Mouse (Mus musculus) hindbrain, embryonic 16.5 days (tissue): ENCODE measurements at regions not wholly inside any gene's neighbourhood (a gene's known extent, or its start where the extent isn't known, plus 50 kb on each side); places are given as distances from the start of the nearest gene placed in this dataset.

Source experiments
- ATAC-seq: fragments of 200-750 bp; cut with Nextera tagmentation; 2 replicates; pipeline ENCODE4 v1.8.0; 2017; ENCODE audit warnings: moderate TSS enrichment, moderate library complexity
- H3K27ac ChIP-seq: fragments of 300-500 bp; sonication (generic); 2 replicates; pipeline ENCODE4 v1.5.1; 2014; ENCODE audit warnings: low read depth, mild to moderate bottlenecking, control low read depth, low read length, moderate library complexity
- H3K27me3 ChIP-seq: fragments of 300-500 bp; sonication (generic); replicated peaks from 2 replicates; pipeline ENCODE4 v1.6.1; 2014; ENCODE audit warnings: low read length; ENCODE audit not compliant: control insufficient read depth, insufficient read depth
- H3K36me3 ChIP-seq: fragments of 300-500 bp; sonication (generic); 2 replicates; pipeline ENCODE4 v1.6.1; 2014; ENCODE audit warnings: mild to moderate bottlenecking, low read length, moderate library complexity, mixed read lengths; ENCODE audit not compliant: control insufficient read depth, insufficient read depth
- H3K4me1 ChIP-seq: fragments of 300-500 bp; sonication (generic); 2 replicates; pipeline ENCODE4 v1.6.1; 2014; ENCODE audit warnings: low read depth, low read length; ENCODE audit not compliant: control insufficient read depth, insufficient read depth
- H3K4me2 ChIP-seq: fragments of 300-500 bp; sonication (generic); 2 replicates; pipeline ENCODE4 v1.6.1; 2014; ENCODE audit warnings: mild to moderate bottlenecking, low read length, control low read depth, moderate library complexity
- H3K4me3 ChIP-seq: fragments of 300-500 bp; sonication (generic); 2 replicates; pipeline ENCODE4 v1.5.1; 2014; ENCODE audit warnings: mild to moderate bottlenecking, low read length, control low read depth, moderate library complexity
- H3K9ac ChIP-seq: fragments of 300-500 bp; sonication (generic); 2 replicates; pipeline ENCODE4 v1.6.1; 2014; ENCODE audit warnings: low read depth, mild to moderate bottlenecking, control low read depth, low read length, moderate library complexity
- H3K9me3 ChIP-seq: fragments of 300-500 bp; sonication (generic); 2 replicates; pipeline ENCODE4 v1.6.1; 2014; ENCODE audit warnings: mild to moderate bottlenecking, low read length, moderate library complexity; ENCODE audit not compliant: control insufficient read depth
- WGBS: fragments of 180-500 bp; shearing (Covaris S2); extraction: QIAGEN DNeasy Blood & Tissue Kit; methylation state at CpG from one replicate; pipeline ENCODE4 v1.1.7; 2014; 5-methylcytosine and 5-hydroxymethylcytosine counted together

DNA sequence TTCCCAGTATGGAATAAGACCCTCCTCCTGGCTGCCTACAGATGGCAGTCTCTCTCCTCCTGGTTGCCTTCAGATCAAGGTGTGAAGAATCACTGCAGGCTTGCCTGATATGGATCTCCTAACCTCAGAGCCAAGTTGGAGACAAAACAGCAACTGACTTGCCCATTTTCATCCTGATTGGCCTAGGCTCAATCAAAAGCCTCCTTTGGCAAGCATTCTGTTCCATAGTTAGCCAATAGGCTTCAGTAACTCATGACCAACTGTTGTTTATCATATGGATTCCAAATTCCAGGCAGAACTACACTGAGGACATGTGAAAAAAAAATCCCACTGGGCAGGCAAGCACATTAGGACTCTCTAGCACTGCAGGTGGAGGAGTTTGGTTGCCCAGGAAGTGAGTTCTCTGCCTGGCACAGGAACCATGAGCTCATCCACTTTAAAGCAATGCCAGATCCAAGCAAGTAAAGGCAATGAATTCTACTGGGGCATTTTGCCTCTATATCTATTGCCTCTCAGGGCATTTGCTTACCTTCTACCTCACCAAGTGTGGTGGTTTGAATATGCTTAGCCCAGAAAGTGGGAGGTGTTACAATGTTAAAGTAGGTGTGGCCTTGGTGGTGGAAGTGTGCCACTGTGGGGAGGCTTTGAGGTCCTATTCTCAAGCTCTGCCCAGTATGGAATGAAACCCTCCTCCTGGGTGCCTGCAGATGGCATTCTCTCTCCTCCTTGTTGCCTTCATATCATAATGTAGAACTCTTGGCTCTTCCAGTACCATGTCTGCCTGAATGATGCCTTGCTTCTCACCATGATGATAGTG is 183.6 kb upstream of the Castor2 start:
- no peak for ATAC-seq
- Histone ChIP-seq H3K27me3 (no peaks in the 10 kb centered on the region), H3K4me1 (no peaks in the 10 kb centered on the region), H3K36me3 (no peaks in the 10 kb centered on the region), H3K27ac (no peak overlapping the region), H3K9me3 (no peaks in the 10 kb centered on the region), H3K4me3 (no peak overlapping the region), H3K9ac (no peak overlapping the region), H3K4me2 (no peak overlapping the region)

DNA sequence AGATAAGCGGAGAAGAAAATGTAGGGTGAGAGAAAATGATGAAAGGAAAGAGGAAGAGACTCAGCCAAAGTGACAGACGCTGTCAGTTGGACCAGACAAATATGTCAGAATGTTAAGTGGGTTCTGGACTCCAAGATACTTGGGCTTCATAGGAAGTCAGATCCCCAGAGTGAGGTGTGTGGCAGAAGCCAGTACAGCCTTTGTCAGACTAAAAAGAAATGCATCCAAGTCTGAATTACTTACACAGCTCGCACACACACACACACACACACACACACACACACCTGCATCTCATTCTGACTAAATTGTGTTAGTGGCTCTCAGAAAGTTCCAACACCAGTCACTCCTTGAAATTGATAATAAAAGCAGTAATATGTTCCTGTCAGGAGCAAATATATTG is 192.1 kb upstream of the Castor2 start:
- H3K4me1 ChIP-seq = no peaks in the 10 kb centered on the region
- H3K4me2 ChIP-seq = no peak overlapping the region
- H3K4me3 ChIP-seq = no peak overlapping the region
- H3K9me3 ChIP-seq = no peaks in the 10 kb centered on the region; the same call in 1 of the 2 replicates
- 88% methylated on average over 3 of the region's 3 CpGs for WGBS
- H3K27ac ChIP-seq = no peak overlapping the region
- H3K9ac ChIP-seq = no peak overlapping the region
- no peak for ATAC-seq
- H3K27me3 ChIP-seq = no peaks in the 10 kb centered on the region
- no peaks in the 10 kb centered on the region for H3K36me3 ChIP-seq

DNA sequence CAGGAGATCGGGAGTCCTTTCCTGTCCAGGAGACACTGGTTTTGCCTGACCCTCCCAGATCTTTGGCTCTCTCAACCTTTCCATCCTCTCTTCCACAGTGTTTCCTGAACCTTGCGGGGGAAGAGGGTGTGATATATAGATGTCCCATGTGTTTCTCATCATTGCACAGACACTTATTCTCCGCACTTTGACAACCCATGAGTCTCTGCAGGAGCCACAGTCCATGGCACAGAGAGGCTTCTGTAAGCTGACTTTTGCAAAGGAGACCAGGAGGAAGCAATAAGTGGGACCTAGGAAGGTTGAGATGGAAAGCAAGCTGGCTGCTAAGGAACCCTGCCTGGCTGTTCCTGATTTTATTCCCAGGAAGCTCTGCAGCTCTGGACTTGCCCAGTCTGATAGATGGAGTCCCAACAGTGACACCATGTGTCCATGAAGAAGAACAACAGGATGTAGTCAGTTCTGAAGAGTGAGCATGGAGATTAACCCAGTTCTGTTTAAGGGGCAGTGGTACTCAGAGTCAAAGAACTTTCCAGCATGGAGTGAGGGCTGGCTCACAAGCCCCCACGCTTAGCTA is 201.4 kb upstream of the Castor2 start:
- Histone ChIP-seq H3K4me3 (no peak overlapping the region), H3K9me3 (no peaks in the 10 kb centered on the region; the same call in 1 of the 2 replicates), H3K4me1 (no peaks in the 10 kb centered on the region), H3K27ac (no peak overlapping the region), H3K9ac (no peak overlapping the region), H3K27me3 (no peaks in the 10 kb centered on the region), H3K4me2 (no peak overlapping the region), H3K36me3 (no peaks in the 10 kb centered on the region)
- 81% methylated on average over 4 of the region's 4 CpGs for WGBS
- ATAC-seq = no peak

DNA sequence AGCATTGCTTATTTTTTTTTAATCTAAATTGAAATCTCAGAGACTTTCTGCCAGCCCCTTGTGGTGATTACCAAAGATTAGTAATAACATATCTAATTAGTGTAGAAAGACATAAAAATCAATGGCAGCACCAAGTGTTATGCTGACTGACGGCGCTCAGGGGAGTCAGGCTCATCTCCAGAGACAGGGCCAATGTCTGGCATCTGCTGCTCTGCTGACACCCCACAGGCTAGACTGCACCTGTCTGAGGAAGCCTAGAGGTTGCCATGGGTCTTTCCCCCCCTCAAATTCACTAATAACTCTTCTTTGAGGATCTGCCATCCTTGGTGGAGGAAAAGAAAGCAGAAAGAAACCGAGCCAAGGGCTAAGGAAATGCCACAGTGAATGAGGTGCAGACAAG is 208.8 kb upstream of the Castor2 start:
- Histone ChIP-seq H3K4me2 (no peak overlapping the region), H3K4me1 (no peaks in the 10 kb centered on the region), H3K9ac (no peak overlapping the region), H3K27me3 (no peaks in the 10 kb centered on the region), H3K27ac (no peak overlapping the region), H3K4me3 (no peak overlapping the region), H3K36me3 (no peaks in the 10 kb centered on the region), H3K9me3 (no peaks in the 10 kb centered on the region)
- 61% methylated on average over 3 of the region's 3 CpGs for WGBS
- ATAC-seq = no peak

DNA sequence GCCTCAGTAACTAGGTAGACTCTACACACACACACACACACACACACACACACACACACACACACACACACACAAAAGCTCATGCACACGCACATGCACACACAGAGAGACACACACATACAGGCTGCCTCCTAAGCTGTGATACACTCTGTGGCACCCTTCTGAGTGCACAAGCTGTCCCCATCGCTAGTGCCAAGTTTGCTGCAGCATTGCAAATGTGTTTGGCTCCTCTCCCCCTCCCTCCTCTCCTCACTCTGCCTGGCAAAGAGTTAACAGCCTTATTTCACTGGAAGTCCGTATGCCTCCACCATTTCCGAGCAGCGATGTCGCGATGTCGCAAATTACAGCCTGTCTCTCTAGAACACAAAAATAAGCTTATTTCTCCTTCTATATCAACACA is 209.7 kb upstream of the Castor2 start:
- Histone ChIP-seq H3K27me3 (no peaks in the 10 kb centered on the region), H3K9me3 (no peaks in the 10 kb centered on the region), H3K4me2 (peak overlapping the region; percentile 7; the same call in 1 of the 2 replicates), H3K4me3 (no peak overlapping the region), H3K9ac (no peak overlapping the region), H3K36me3 (no peaks in the 10 kb centered on the region), H3K27ac (no peak overlapping the region), H3K4me1 (peaks cover 5% of the 10 kb centered on the region)
- ATAC-seq = peak; percentile 71
- WGBS = 41% methylated on average over 8 of the region's 8 CpGs

DNA sequence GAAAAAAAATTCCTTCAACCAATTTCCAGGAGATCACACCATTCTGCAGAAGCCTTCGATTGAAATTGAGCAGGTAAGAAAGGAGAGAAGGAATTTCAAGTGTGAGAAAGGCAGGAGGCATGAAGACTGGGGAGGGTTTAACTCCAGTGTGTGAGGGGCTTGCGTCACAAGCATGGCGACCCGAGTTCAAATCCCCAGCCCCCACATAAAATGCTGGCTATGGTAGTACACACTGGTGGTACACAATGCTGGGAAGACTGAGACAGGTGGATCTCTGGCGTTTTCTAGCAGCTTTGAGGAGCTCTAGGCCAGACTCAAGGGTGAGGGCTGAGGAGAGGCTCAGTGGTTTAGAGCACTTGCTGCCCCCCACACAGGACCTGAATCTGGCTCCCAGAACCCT is 214.0 kb upstream of the Castor2 start:
- peaks cover 8% of the 10 kb centered on the region for H3K4me1 ChIP-seq

DNA sequence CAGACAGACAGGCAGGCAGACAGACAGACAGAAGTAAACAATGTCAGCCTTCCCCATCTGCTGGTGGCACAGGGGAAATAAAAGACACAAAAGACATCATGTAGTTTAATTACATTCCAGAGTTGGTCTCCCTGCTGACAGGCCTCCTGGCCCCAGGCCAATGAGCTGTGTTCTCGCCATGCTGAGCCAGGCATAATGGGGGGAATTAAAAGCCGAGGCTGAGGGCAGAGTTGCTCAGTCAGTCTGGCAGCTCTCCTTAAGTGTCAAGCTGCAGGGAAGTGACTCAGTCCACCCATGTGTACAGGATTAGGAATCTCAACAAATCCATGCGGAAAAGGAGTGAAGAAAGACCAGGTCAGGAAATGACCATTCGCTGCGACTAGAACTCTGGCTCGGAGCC is 214.5 kb upstream of the Castor2 start:
- WGBS = 13% methylated on average over 6 of the region's 6 CpGs
- H3K9ac ChIP-seq = no peak overlapping the region
- ATAC-seq = peak; percentile 92

More for the DNA sequence above, 214.0 kb upstream of the Castor2 start:
- H3K27ac ChIP-seq = no peak overlapping the region
- peaks cover 3% of the 10 kb centered on the region for H3K27me3 ChIP-seq
- H3K9me3 ChIP-seq = no peaks in the 10 kb centered on the region
- no peak overlapping the region for H3K4me3 ChIP-seq
- no peak overlapping the region for H3K9ac ChIP-seq
- peak; percentile 20; the same call in 1 of the 2 replicates for ATAC-seq
- H3K36me3 ChIP-seq = no peaks in the 10 kb centered on the region
- 76% methylated on average over 5 of the region's 5 CpGs for WGBS
- H3K4me2 ChIP-seq = no peak overlapping the region

DNA sequence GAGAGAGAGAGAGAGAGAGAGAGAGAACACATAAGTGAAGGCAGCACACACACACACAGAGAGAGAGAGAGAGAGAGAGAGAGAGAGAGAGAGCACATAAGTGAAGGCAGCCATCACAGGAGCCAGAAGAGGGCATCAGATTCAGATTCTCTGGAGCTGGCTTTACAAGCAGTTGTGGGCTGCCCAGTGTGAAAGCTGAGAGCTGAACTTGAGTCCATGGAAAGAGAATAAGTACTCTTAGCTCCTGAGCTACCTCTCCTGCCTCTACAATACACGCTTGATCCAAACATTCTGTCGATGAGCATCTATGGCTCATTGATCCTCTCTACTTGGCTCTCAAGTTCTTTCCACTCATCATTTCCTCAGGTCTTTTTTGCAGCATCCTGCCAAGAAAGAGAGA is 214.9 kb upstream of the Castor2 start:
- Histone ChIP-seq H3K27ac (peak overlapping the region; percentile 50; the same call in 1 of the 2 replicates), H3K9me3 (no peaks in the 10 kb centered on the region), H3K36me3 (no peaks in the 10 kb centered on the region), H3K4me3 (no peak overlapping the region), H3K9ac (no peak overlapping the region), H3K4me1 (peaks cover 8% of the 10 kb centered on the region), H3K27me3 (peaks cover 3% of the 10 kb centered on the region), H3K4me2 (no peak overlapping the region; the same call in 1 of the 2 replicates)
- 0 out of 2 replicates have a peak, but pooled peaks have one; percentile 14 for ATAC-seq
- 8% methylated on average over 2 of the region's 2 CpGs for WGBS

More for the DNA sequence above, 214.5 kb upstream of the Castor2 start:
- H3K27me3 ChIP-seq = peaks cover 3% of the 10 kb centered on the region
- no peaks in the 10 kb centered on the region for H3K9me3 ChIP-seq
- no peak overlapping the region; the same call in 1 of the 2 replicates for H3K4me2 ChIP-seq
- H3K4me3 ChIP-seq = no peak overlapping the region
- H3K36me3 ChIP-seq = no peaks in the 10 kb centered on the region
- peaks cover 8% of the 10 kb centered on the region for H3K4me1 ChIP-seq
- H3K27ac ChIP-seq = peak overlapping the region; percentile 50

DNA sequence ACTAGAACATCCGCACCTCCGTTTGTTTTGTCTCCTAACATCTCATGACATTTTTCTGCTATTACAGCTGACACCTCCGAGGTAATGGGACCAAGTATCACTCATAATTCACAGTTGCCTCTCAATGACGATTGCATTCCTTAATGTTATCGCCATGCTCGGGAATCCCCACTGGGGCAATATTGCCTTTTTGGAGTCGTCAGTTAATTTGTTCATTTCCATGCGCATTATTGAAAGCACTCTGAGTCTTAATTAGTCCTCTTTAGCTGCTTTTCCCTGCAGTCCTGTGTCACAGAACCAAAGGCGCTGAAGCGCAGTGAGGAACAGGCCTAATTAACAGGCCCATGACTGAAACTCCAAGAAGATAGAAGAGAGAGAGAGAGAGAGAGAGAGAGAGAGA is 255.0 kb upstream of the Castor2 start:
- Histone ChIP-seq H3K4me1 (0 out of 2 replicates have a peak, but pooled peaks cover 2% of the 10 kb centered on the region), H3K4me2 (no peak overlapping the region), H3K4me3 (no peak overlapping the region), H3K27ac (no peak overlapping the region), H3K27me3 (no peaks in the 10 kb centered on the region), H3K9ac (no peak overlapping the region), H3K9me3 (no peaks in the 10 kb centered on the region), H3K36me3 (no peaks in the 10 kb centered on the region)
- ATAC-seq = 0 out of 2 replicates have a peak, but pooled peaks have one; percentile 61
- 23% methylated on average over 10 of the region's 10 CpGs for WGBS
